Mouse (Mus musculus) retina, postnatal 7 days (tissue): ENCODE measurements around the gene Gm8369.
"Not testable (repeated sequence)": the region's sequence is repeated elsewhere in the genome, so short reads cannot be mapped to it uniquely, and the experiment has no call there.

Source experiments
- DNase-seq: peaks from one replicate; pipeline ENCODE4 v3.0.0-alpha.2; 2012; ENCODE audit warnings: low read depth, low spot score

Gm8369 gene

DNA sequence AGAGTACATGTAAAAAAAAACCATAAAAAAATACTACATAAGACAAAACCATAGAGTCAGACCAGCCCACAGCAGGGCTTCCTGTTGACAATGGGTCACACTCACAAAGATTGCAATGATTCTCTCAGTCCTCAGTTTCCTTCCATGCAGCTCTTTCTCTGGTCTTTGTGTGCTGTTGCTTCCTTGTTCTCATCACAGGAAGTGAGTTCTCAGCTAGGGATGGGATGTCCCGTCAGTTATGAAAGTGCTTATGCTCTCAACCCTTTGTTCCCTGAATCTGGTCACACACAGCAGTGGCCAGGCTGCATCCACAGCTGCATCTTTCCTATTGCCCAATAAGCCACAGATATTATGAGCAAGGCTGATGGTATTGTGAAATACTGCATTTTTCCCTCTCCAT, 27.7 kb downstream of the Gm8369 start:
- DNase-seq: no peak

DNA sequence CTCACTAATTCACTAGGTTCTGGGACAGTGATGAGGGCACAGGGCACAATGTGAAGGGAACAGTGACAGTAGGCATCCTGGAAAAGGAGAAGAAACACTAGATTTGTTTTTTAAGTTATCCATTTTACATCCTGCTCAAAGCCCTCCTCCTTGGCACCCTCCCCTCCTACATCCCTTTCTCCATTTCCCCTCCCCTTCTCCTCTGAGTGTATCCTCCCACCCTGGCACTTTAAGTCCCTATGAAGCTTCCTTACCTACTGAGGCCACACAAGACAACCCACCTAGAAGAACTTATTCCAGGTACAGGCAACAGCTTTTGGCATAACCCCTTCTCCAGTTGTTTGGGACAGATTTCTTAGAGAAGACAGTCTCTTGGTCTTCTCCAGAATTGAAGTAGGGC, 30.5 kb downstream of the Gm8369 start, which contains the start of gene Ms4a6b:
Ms4a6b (plus strand) TSS at position 267 of the 400 bp plus-strand sequence.
- no peak for DNase-seq

DNA sequence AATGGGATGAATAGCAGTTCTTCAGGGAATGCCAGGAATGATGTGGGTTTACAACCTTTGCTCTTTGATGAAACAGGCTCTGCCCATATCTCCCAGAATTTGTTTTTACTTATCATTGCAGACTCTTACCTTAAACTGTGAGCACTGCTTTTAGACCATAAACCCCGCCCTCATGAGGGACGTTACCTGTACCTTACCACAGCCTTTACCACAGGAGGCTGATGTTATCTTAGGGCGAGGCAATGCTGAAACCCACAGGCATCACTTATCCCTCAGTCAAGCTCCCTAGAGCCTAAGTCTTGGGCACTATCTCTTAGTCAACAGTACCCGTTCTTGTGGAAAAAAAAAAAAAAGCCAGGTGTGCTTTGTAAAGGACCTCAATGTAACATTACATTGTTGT, 31.1 kb downstream of the Gm8369 start:
- DNase-seq: no peak

DNA sequence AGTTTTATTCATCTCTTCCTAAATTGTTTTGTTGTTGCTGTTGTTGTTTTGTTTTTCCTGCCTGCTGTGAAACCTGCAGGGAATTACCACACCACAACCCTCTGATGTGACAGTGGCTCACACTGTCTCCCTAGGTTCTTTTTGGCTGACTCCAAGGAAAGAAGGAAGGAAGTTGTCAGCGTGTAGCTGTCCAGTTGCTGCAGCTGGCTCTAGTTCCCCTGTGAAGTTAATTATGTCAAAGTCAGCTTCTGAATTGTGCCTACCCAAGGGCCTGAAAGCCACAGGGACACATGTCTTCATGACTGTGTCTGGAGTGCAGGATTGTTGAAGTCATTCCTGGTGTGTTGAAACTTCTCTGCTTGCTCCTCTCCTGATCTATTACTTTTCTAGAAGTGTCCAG, 31.6 kb downstream of the Gm8369 start:
- DNase-seq: not testable (repeated sequence)

DNA sequence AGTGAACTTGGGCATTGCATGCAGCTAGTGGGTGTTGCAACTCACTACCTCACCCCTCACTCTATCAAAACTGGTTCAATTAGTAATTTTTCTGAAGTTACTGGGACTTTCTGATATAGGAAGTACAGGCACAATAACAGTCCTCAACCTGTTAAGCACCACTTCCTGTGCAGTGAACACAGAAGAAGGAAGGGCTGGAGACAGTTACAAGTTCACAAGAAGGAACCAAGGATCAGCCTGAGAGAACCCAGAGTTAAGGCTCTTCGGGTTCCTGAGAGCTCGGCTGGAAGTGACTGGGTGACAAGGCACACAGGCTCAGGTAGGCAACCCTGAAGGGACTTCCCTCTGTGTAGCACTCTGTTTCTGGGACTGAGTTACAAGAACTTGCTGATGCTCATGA, 32.6 kb downstream of the Gm8369 start:
- not testable (repeated sequence) for DNase-seq

DNA sequence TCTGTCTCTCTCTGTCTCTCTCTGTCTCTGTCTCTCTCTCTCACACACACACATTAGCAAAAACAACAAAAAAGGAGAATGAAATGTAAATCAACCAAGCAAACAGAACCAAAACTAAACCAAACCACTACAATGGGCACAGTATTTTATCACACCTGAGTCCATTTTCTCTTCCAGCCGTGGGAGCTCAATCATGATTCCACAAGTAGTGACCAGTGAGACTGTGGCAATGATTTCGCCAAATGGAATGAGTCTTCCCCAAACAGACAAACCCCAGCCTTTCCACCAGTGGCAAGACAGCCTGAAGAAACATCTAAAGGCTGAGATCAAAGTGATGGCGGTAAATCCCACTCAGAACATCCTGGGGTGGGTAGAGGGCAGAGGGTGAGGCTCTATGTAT, 34.4 kb downstream of the Gm8369 start:
- DNase-seq: no peak

DNA sequence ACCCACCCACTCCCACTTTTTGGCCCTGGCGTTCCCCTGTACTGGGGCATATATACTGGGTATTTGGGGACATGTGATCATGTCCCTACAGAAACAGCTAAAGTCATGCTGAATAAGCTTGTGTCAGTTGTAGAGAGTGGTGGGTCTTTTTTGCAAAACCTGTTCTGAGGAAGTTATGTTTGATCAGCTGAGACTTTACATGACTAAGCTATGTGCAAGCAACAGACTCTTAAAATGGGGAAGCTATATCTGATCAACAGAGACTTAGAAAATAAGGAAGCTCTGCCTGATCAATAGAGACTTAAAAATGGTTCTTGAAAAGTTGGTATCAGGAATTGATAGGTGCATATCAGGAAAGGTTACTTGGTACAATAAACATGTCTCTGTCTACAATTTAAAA, 47.7 kb downstream of the Gm8369 start:
- DNase-seq: no peak

DNA sequence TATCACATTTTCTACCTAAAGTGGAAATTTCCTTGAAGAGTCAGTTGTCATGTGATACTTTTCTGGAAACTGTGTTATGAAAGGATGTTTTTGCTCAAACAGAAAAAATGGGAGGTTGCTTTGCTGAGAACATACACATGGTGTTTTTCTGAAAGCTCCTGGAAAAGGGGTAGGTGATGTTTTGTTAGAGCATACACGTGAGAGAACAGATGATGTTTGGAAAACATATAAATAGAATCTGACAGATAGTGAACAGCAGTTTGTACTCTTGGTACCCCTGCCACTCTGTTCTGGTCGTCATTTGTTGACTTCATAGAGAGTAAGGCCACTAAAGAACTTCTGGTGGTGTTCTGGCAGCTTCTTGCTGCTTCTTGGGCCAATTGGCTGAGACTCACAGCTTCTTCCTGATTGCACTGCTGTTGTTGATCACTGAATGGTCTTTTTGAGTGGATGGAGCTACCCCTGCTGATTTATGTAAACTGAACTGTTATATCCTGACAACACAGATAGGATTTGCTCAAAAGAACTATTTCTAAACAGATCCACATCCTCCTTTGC, 48.2 kb downstream of the Gm8369 start:
- no peak for DNase-seq

DNA sequence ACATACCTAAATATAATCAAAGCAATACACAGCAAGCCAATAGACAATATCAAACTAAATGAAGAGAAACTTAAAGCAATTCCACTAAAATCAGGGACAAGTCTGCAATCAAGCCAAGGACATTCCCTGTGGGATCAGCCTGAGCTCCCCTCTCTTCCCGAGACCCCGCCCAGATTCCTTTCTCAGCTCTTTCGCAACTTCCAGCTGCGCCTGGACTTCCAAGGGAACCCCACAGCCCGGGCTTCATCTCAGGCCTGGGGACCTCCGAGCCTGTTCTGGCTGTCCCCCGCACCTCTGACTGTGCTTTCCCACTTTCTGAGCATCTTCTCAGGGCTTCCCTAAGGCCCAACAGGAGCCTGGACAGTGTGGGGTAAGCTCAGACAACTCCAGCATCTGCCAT, 50.9 kb downstream of the Gm8369 start, which contains the start of gene Ms4a4d:
Ms4a4d (plus strand) TSS at position 209 of the 400 bp plus-strand sequence.
- DNase-seq: no peak

DNA sequence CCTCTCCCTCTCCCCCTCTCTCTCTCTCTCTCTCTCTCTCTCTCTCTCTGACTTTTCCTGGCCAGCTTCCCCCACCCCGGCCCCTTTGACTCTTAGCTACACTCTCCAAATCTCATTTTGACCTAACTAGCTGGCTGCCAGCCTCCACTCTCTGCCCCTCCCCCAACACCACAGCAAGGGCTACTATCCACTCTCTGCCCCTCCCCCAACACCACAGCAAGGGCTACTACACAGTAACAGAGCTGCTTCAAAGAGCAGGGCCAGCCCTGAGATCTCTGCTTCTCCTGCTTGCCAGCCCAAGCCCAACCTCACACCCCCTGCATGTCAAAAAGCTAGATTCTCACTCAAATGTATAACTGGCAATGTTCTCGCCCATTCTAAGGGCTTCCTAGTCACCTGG, 51.6 kb downstream of the Gm8369 start:
- no peak for DNase-seq

DNA sequence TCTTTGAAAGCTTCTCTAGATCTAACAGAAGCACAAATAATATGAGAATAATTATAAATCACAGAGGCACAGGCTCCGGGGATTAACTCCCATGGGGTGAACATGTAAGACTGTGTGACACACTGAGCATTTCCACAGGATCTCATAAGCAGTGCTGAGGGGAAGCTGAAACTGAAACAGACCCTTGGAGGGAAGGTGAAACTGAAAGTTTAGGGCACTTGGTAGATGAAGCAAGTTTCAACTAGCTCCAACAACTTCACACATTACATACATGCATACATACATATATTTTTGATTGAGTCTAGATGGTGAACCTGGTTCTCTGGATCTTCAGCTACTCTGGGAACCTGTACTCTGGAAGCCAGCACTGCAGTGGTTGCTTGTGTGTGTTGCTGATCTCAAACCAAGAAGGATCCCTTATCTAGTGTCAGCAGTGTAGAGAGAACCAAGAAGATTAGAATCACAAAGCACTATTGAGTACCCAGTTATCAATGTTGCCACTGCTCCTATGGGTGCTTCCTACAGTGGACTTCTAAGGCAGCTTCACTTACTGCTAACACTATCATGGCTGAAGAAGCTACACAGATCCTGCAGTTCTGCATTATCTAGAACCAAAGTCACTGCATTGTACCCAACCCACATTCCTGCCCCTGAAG, 54.6 kb downstream of the Gm8369 start:
- not testable (repeated sequence) for DNase-seq

DNA sequence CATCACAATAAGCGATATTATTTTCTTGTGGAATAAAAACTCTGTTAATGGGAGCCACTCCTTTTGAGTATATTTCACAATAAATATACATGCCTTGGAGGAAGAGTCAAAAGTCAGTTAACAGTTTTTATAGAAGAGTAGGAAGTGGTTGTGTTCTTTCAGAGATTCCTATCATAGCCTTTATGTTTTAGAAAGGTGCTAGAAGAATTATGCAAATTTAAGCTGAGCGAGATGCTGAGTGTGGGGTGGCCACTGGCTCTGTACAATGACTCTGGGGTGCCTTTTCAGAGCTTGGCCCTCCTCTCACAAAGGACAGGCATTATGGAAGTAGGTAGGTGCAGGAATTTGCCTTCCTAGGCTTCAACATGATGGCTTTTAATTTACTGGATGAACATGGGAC, 58.6 kb downstream of the Gm8369 start:
- DNase-seq: not testable (repeated sequence)

DNA sequence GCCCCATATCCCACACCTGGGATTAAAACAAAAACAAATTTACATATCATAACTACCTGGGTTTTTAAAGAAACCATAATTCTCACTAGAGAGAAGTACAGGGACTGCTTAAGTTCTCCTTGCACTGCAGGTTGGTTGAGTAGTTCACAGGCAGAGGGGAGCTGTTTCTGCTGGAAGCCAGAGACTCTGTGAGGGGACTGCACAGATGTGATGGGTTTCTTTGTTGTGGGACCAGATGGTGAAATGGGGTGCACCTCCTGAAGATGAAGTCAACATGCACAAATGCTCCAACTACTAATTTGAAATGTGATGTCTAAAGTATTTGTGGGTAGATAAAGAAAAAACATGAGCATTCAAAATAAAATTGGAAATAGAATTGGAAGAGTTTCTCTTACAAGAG, 62.2 kb downstream of the Gm8369 start:
- DNase-seq: no peak

DNA sequence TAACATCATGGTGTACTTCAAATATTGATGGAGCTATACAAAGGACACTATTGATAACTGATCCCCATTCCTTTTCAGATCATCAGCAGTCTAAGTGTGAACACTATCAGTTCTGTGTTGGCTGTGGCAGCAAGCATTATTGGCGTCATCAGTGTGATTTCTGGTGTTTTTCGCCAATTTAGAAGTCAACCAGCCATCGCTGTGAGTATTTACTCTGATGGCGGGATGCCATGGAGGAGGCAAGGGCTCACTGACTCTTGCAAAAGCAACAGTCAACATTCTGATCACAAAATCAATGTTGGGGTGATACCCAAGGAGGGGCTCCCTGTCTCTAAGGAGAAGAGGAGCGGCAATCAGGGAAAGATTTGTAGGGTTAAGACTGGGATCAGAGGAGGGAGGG, 69.0 kb downstream of the Gm8369 start:
- DNase-seq: no peak

DNA sequence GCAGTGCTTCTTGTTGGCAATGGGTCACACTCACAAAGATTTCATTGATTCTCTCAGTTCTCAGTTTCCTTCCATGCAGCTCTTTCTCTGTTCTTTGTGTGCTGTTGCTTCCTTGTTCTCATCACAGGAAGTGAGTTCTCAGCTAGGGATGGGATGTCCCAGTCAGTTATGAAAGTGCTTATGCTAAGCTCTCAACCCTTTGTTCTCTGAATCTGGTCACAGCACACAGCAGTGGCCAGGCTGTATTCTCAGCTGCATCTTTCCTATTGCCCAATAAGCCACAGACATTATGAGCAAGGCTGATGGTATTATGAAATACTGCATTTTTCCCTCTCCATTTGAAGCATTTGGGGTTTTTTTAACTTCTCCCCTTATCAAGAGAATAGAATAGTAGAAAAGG, 73.8 kb downstream of the Gm8369 start:
- DNase-seq: not testable (repeated sequence)
